Mouse (Mus musculus) c-Kit-positive CD71-negative TER-119-negative erythroid progenitor cells, embryonic 14.5 days (primary cell): ENCODE results near the gene Gm3543.
"Not testable (repeated sequence)": the region's sequence is repeated elsewhere in the genome, so short reads cannot be mapped to it uniquely, and the experiment has no call there.

ENCODE experiments used
- DNase-seq: peaks from one replicate; pipeline ENCODE4 v3.0.0-alpha.2; 2013; ENCODE audit warnings: low read depth

Gene Gm3543

GRCm38 (mm10) chr14:41983225-41983624 lies at the start of gene Gm3543:
TSS of gene Gm3543 (minus strand) at chr14:41983325.
- DNase-seq: not testable (repeated sequence)

- not testable (repeated sequence) for DNase-seq
Measured at GRCm38 (mm10) chr14:41968596-41968995, 14.5 kb downstream of the Gm3543 start.

GRCm38 (mm10) chr14:41967827-41968226 lies 15.3 kb downstream of the Gm3543 start, which contains the start of gene Gm6401:
TSS of gene Gm6401 (minus strand) at chr14:41967927.
- DNase-seq: not testable (repeated sequence)

- DNase-seq: not testable (repeated sequence)
Measured at GRCm38 (mm10) chr14:41964095-41964494, 19.0 kb downstream of the Gm3543 start.

GRCm38 (mm10) chr14:41943695-41944094 lies 39.4 kb downstream of the Gm3543 start, which contains the start of gene 1700024B05Rik:
TSS of gene 1700024B05Rik (plus strand) at chr14:41943995.
- DNase-seq: not testable (repeated sequence)
